ENCODE assay signal across 7 mouse cellular contexts in genomic region chr10:13968234-13968555, GRCm38 (mm10). TPM values are rescaled to one million over a fixed set of nuclear protein-coding genes. Genes with fewer than 3 reads are reported as not detected.
DNase-seq lines count a peak whose midpoint lies in the region; ATAC-seq and TF ChIP-seq lines count a peak whose summit lies in the region.

No protein-coding gene starts in this region.

- no peaks in the 10 kb centered on the region for H3K27me3 ChIP-seq in neural tube, embryonic 11.5 days (ENCODE audit: control insufficient read depth, insufficient read depth, low read length)
- peaks cover 43% of the 10 kb centered on the region for H3K27me3 ChIP-seq in forebrain, embryonic 10.5 days (ENCODE audit: poor library complexity, severe bottlenecking)
- H3K27me3 ChIP-seq in limb, embryonic 14.5 days (ENCODE audit: control insufficient read depth, insufficient read depth, low read length): peaks cover 5% of the 10 kb centered on the region
- H3K27me3 ChIP-seq in stomach, embryonic 15.5 days (replicated peaks): no peaks in the 10 kb centered on the region

- peak overlapping the region; percentile 93 for H3K9ac ChIP-seq in neural tube, embryonic 11.5 days (ENCODE audit: low read length)
- H3K9ac ChIP-seq in limb, embryonic 14.5 days (ENCODE audit: low read depth, low read length, severe bottlenecking): peak overlapping the region; percentile 85
- peak overlapping the region; percentile 54 for H3K9ac ChIP-seq in stomach, embryonic 15.5 days

- intact Hi-C loops in left cerebral cortex, postnatal 25 days (cut with DNase I): loop anchor here (5.0 kb wide), 3 partner anchors 164 to 381 kb away; no protein-coding TSS in a partner anchor

- H3K36me3 ChIP-seq in neural tube, embryonic 11.5 days (ENCODE audit: control insufficient read depth, insufficient read depth, low read length): no peaks in the 10 kb centered on the region
- no peaks in the 10 kb centered on the region for H3K36me3 ChIP-seq in forebrain, embryonic 10.5 days (replicated peaks)
- no peaks in the 10 kb centered on the region for H3K36me3 ChIP-seq in limb, embryonic 14.5 days (ENCODE audit: control insufficient read depth, insufficient read depth, low read length)
- no peaks in the 10 kb centered on the region for H3K36me3 ChIP-seq in stomach, embryonic 15.5 days

- ATAC-seq in neural tube, embryonic 11.5 days (ENCODE audit: insufficient read depth, low FRiP score, low TSS enrichment): no peak
- no peak for ATAC-seq in limb, embryonic 14.5 days (ENCODE audit: low FRiP score, low read depth)
- ATAC-seq in stomach, embryonic 15.5 days (ENCODE audit: insufficient read depth, low FRiP score, low read depth): no peak

- no peaks in the 10 kb centered on the region; the same call in 1 of the 2 replicates for H3K4me1 ChIP-seq in neural tube, embryonic 11.5 days (ENCODE audit: control insufficient read depth, insufficient read depth, low read length)
- H3K4me1 ChIP-seq in forebrain, embryonic 10.5 days: peaks cover 39% of the 10 kb centered on the region
- 0 out of 2 replicates have a peak, but pooled peaks cover 10% of the 10 kb centered on the region for H3K4me1 ChIP-seq in limb, embryonic 14.5 days (ENCODE audit: control insufficient read depth, insufficient read depth, low read length)
- 0 out of 2 replicates have a peak, but pooled peaks cover 2% of the 10 kb centered on the region for H3K4me1 ChIP-seq in stomach, embryonic 15.5 days

- H3K4me2 ChIP-seq in neural tube, embryonic 11.5 days (ENCODE audit: low read depth): peak overlapping the region; percentile 100
- H3K4me2 ChIP-seq in limb, embryonic 14.5 days (replicated peaks; ENCODE audit: low read depth, low read length, severe bottlenecking): peak overlapping the region; percentile 99
- H3K4me2 ChIP-seq in stomach, embryonic 15.5 days: peak overlapping the region; percentile 94

- peak overlapping the region; percentile 96; the same call in 1 of the 2 replicates for H3K27ac ChIP-seq in neural tube, embryonic 11.5 days (ENCODE audit: low read depth, low read length)
- peak overlapping the region; percentile 93 for H3K27ac ChIP-seq in forebrain, embryonic 10.5 days
- H3K27ac ChIP-seq in limb, embryonic 14.5 days (replicated peaks; ENCODE audit: low read depth, low read length): peak overlapping the region; percentile 94; the same call in 1 of the 2 replicates
- peak overlapping the region; percentile 94 for H3K27ac ChIP-seq in stomach, embryonic 15.5 days

- TF ChIP-seq POLR2A in limb, embryonic 14.5 days (IDR thresholded peaks at IDR 0.05; ENCODE audit: borderline replicate concordance, extremely low read depth, insufficient read depth, insufficient read length): no peak

- peak overlapping the region; percentile 77 for H3K4me3 ChIP-seq in neural tube, embryonic 11.5 days (ENCODE audit: low read depth, low read length)
- peak overlapping the region; percentile 77 for H3K4me3 ChIP-seq in forebrain, embryonic 10.5 days
- H3K4me3 ChIP-seq in limb, embryonic 14.5 days (replicated peaks; ENCODE audit: low read length): peak overlapping the region; percentile 64
- H3K4me3 ChIP-seq in stomach, embryonic 15.5 days (replicated peaks): peak overlapping the region; percentile 76

- WGBS in neural tube, embryonic 11.5 days: 13% methylated on average over 5 of the region's 5 CpGs
- 18% methylated on average over 5 of the region's 5 CpGs for WGBS in forebrain, embryonic 10.5 days
- WGBS in limb, embryonic 14.5 days: 9% methylated on average over 5 of the region's 5 CpGs
- 18% methylated on average over 5 of the region's 5 CpGs for WGBS in stomach, embryonic 15.5 days

- no peak for DNase-seq in neural tube, embryonic 11.5 days (ENCODE audit: low spot score)
- DNase-seq in neural tube, embryonic 10.5 days (ENCODE audit: extremely low spot score, low spot score): no peak
- no peak for DNase-seq in forebrain, embryonic 10.5 days (ENCODE audit: extremely low spot score, low spot score)
- DNase-seq in limb, embryonic 14.5 days (ENCODE audit: low spot score): no peak
- no peak for DNase-seq in layer of hippocampus, adult 8-10 months (ENCODE audit: low spot score in 2 of 2)
- no peak for DNase-seq in left cerebral cortex, postnatal 25 days (ENCODE audit: low spot score in 2 of 2)

- no peaks in the 10 kb centered on the region for H3K9me3 ChIP-seq in neural tube, embryonic 11.5 days (ENCODE audit: control insufficient read depth, low read length)
- H3K9me3 ChIP-seq in forebrain, embryonic 10.5 days: no peaks in the 10 kb centered on the region
- H3K9me3 ChIP-seq in limb, embryonic 14.5 days (ENCODE audit: control insufficient read depth, low read length): no peaks in the 10 kb centered on the region
- H3K9me3 ChIP-seq in stomach, embryonic 15.5 days: no peaks in the 10 kb centered on the region

RNA-seq across cellular contexts. Expression of gene Hivep2, which starts 2.3 kb away (rescaled TPM):
- 5.0 and 7.4 TPM in 2 replicates for polyA plus RNA-seq in neural tube, embryonic 11.5 days (2014; fragmentation: Nextera tagmentation; extraction: Ambion mirVana)
- 1.0 TPM in 2 replicates for polyA plus RNA-seq in forebrain, embryonic 10.5 days (2016; fragmentation: Nextera tagmentation; extraction: Ambion mirVana)
- 11.5 and 12.1 TPM in 2 replicates for polyA plus RNA-seq in limb, embryonic 14.5 days (2012; rRNA removed)
- 11.7 and 12.9 TPM in 2 replicates for polyA plus RNA-seq in limb, embryonic 14.5 days (2014; fragmentation: Nextera tagmentation; extraction: Ambion mirVana)
- polyA plus RNA-seq in stomach, embryonic 15.5 days (2015; fragmentation: Nextera tagmentation; extraction: Ambion mirVana): 5.9 and 6.0 TPM in 2 replicates
- total RNA-seq in layer of hippocampus, adult 8-10 months (2022): 100 to 1,000 TPM; 168 to 209 (median 184) TPM
- total RNA-seq in left cerebral cortex, postnatal 25 days (2021): 100 to 1,000 TPM; 250 to 277 TPM
